Mouse (Mus musculus): ENCODE results near the gene Oprm1. TPM values are rescaled to one million over a fixed set of nuclear protein-coding genes. Genes with fewer than 3 reads are reported as not detected.

Gene Oprm1
- polyA plus RNA-seq, 1 experiment from 2014 or later, result not detected

GRCm38 (mm10) chr10:6954533-6954932, 196.2 kb downstream of the Oprm1 start:
- Histone ChIP-seq H3K9ac (no peak overlapping the region), H3K27me3 (no peaks in the 10 kb centered on the region), H3K27ac (no peak overlapping the region), H3K36me3 (no peaks in the 10 kb centered on the region), H3K4me1 (no peaks in the 10 kb centered on the region), H3K4me2 (replicated peaks) (no peak overlapping the region), H3K4me3 (no peak overlapping the region), H3K9me3 (no peaks in the 10 kb centered on the region)
- no peak for ATAC-seq (ENCODE audit: low FRiP score, low read depth)

- Histone ChIP-seq H3K9me3 (no peaks in the 10 kb centered on the region), H3K27ac (no peak overlapping the region), H3K4me2 (replicated peaks) (no peak overlapping the region), H3K36me3 (no peaks in the 10 kb centered on the region), H3K9ac (no peak overlapping the region), H3K27me3 (no peaks in the 10 kb centered on the region), H3K4me1 (no peaks in the 10 kb centered on the region), H3K4me3 (no peak overlapping the region)
- no peak for ATAC-seq (ENCODE audit: low FRiP score, low read depth)
- 89% methylated on average over 2 of the region's 2 CpGs for WGBS
Observed at GRCm38 (mm10) chr10:6956357-6956756, 198.1 kb downstream of the Oprm1 start.

GRCm38 (mm10) chr10:6958791-6959190, 200.5 kb downstream of the Oprm1 start:
- H3K9me3 ChIP-seq, result no peaks in the 10 kb centered on the region

GRCm38 (mm10) chr10:6967588-6968242, 209.4 kb downstream of the Oprm1 start:
- H3K4me3 ChIP-seq, result no peak overlapping the region
- 80% methylated on average over 8 of the region's 8 CpGs for WGBS
- no peak overlapping the region for H3K9ac ChIP-seq
- H3K4me2 ChIP-seq (replicated peaks), result no peak overlapping the region
- no peaks in the 10 kb centered on the region for H3K27me3 ChIP-seq
- no peak for ATAC-seq (ENCODE audit: low FRiP score, low read depth)
- H3K4me1 ChIP-seq, result no peaks in the 10 kb centered on the region
- no peaks in the 10 kb centered on the region for H3K9me3 ChIP-seq
- H3K27ac ChIP-seq, result no peak overlapping the region
- H3K36me3 ChIP-seq, result no peaks in the 10 kb centered on the region

More at GRCm38 (mm10) chr10:6958791-6959190, 200.5 kb downstream of the Oprm1 start:
- H3K9ac ChIP-seq, result no peak overlapping the region
- 83% methylated on average over 5 of the region's 5 CpGs for WGBS
- H3K4me1 ChIP-seq, result no peaks in the 10 kb centered on the region
- no peak overlapping the region for H3K4me3 ChIP-seq
- no peak for ATAC-seq (ENCODE audit: low FRiP score, low read depth)
- H3K27ac ChIP-seq, result no peak overlapping the region
- no peaks in the 10 kb centered on the region for H3K27me3 ChIP-seq
- no peaks in the 10 kb centered on the region for H3K36me3 ChIP-seq
- no peak overlapping the region for H3K4me2 ChIP-seq (replicated peaks)

- no peaks in the 10 kb centered on the region for H3K36me3 ChIP-seq
- no peak overlapping the region for H3K9ac ChIP-seq
- H3K4me3 ChIP-seq, result no peak overlapping the region
- H3K9me3 ChIP-seq, result no peaks in the 10 kb centered on the region
- no peaks in the 10 kb centered on the region for H3K27me3 ChIP-seq
- H3K4me1 ChIP-seq, result no peaks in the 10 kb centered on the region
- no peak for ATAC-seq (ENCODE audit: low FRiP score, low read depth)
- WGBS, result 83% methylated on average over 1 of the region's 1 CpGs
- H3K27ac ChIP-seq, result no peak overlapping the region
- H3K4me2 ChIP-seq (replicated peaks), result no peak overlapping the region
Observed at GRCm38 (mm10) chr10:6968334-6968733, 210.0 kb downstream of the Oprm1 start.

GRCm38 (mm10) chr10:6977843-6978242, 219.5 kb downstream of the Oprm1 start:
- H3K4me2 ChIP-seq (replicated peaks), result no peak overlapping the region
- H3K27ac ChIP-seq, result no peak overlapping the region
- no peak overlapping the region for H3K9ac ChIP-seq
- H3K27me3 ChIP-seq, result no peaks in the 10 kb centered on the region
- WGBS, result 73% methylated on average over 2 of the region's 2 CpGs
- no peak overlapping the region for H3K4me3 ChIP-seq
- peaks cover 7% of the 10 kb centered on the region; the same call in 1 of the 2 replicates for H3K4me1 ChIP-seq
- no peaks in the 10 kb centered on the region for H3K36me3 ChIP-seq
- no peak for ATAC-seq (ENCODE audit: low FRiP score, low read depth)
- H3K9me3 ChIP-seq, result no peaks in the 10 kb centered on the region

GRCm38 (mm10) chr10:6978733-6979132, 220.4 kb downstream of the Oprm1 start:
- Histone ChIP-seq H3K4me1 (peaks cover 7% of the 10 kb centered on the region; the same call in 1 of the 2 replicates), H3K4me3 (no peak overlapping the region)
- WGBS, result 95% methylated on average over 1 of the region's 1 CpGs

GRCm38 (mm10) chr10:6979216-6979615, 220.9 kb downstream of the Oprm1 start:
- H3K9me3 ChIP-seq, result no peaks in the 10 kb centered on the region
- WGBS, result 44% methylated on average over 7 of the region's 7 CpGs
- peaks cover 7% of the 10 kb centered on the region; the same call in 1 of the 2 replicates for H3K4me1 ChIP-seq
- no peak overlapping the region for H3K27ac ChIP-seq
- no peak overlapping the region for H3K9ac ChIP-seq
- no peaks in the 10 kb centered on the region for H3K36me3 ChIP-seq
- no peaks in the 10 kb centered on the region for H3K27me3 ChIP-seq
- H3K4me3 ChIP-seq, result no peak overlapping the region
- peak overlapping the region; percentile 19; the same call in 1 of the 2 replicates for H3K4me2 ChIP-seq (replicated peaks)
- ATAC-seq (ENCODE audit: low FRiP score, low read depth), result no peak

More at GRCm38 (mm10) chr10:6978733-6979132, 220.4 kb downstream of the Oprm1 start:
- H3K9ac ChIP-seq, result no peak overlapping the region
- H3K27ac ChIP-seq, result no peak overlapping the region
- H3K27me3 ChIP-seq, result no peaks in the 10 kb centered on the region
- H3K36me3 ChIP-seq, result no peaks in the 10 kb centered on the region
- no peaks in the 10 kb centered on the region for H3K9me3 ChIP-seq
- no peak overlapping the region for H3K4me2 ChIP-seq (replicated peaks)
- no peak for ATAC-seq (ENCODE audit: low FRiP score, low read depth)

- Histone ChIP-seq H3K9ac (peak overlapping the region; percentile 50; the same call in 1 of the 2 replicates), H3K27ac (no peak overlapping the region), H3K9me3 (no peaks in the 10 kb centered on the region), H3K4me2 (replicated peaks) (peak overlapping the region; percentile 56), H3K36me3 (no peaks in the 10 kb centered on the region), H3K27me3 (no peaks in the 10 kb centered on the region), H3K4me3 (peak overlapping the region; percentile 29), H3K4me1 (peaks cover 7% of the 10 kb centered on the region; the same call in 1 of the 2 replicates)
- no peak for ATAC-seq (ENCODE audit: low FRiP score, low read depth)
- WGBS, result 42% methylated on average over 8 of the region's 8 CpGs
Observed at GRCm38 (mm10) chr10:6979789-6980188, 221.5 kb downstream of the Oprm1 start.

- no peaks in the 10 kb centered on the region for H3K27me3 ChIP-seq
- no peak overlapping the region for H3K27ac ChIP-seq
- H3K4me1 ChIP-seq, result peaks cover 7% of the 10 kb centered on the region; the same call in 1 of the 2 replicates
- H3K9ac ChIP-seq, result peak overlapping the region; percentile 50
- H3K4me2 ChIP-seq (replicated peaks), result peak overlapping the region; percentile 56
- H3K36me3 ChIP-seq, result no peaks in the 10 kb centered on the region
- no peak for ATAC-seq (ENCODE audit: low FRiP score, low read depth)
- WGBS, result 16% methylated on average over 6 of the region's 6 CpGs
- H3K4me3 ChIP-seq, result peak overlapping the region; percentile 29
- H3K9me3 ChIP-seq, result no peaks in the 10 kb centered on the region
Observed at GRCm38 (mm10) chr10:6980236-6980635, 221.9 kb downstream of the Oprm1 start.

- Histone ChIP-seq H3K9ac (no peak overlapping the region), H3K4me2 (replicated peaks) (no peak overlapping the region), H3K9me3 (no peaks in the 10 kb centered on the region), H3K27ac (no peak overlapping the region), H3K36me3 (no peaks in the 10 kb centered on the region), H3K4me3 (no peak overlapping the region), H3K4me1 (peaks cover 10% of the 10 kb centered on the region; the same call in 1 of the 2 replicates), H3K27me3 (no peaks in the 10 kb centered on the region)
- 64% methylated on average over 2 of the region's 2 CpGs for WGBS
- no peak for ATAC-seq (ENCODE audit: low FRiP score, low read depth)
Observed at GRCm38 (mm10) chr10:6982751-6983151, 224.4 kb downstream of the Oprm1 start.

- Histone ChIP-seq H3K4me2 (replicated peaks) (no peak overlapping the region), H3K9ac (no peak overlapping the region), H3K4me3 (no peak overlapping the region), H3K4me1 (peaks cover 17% of the 10 kb centered on the region; the same call in 1 of the 2 replicates), H3K27ac (no peak overlapping the region), H3K27me3 (no peaks in the 10 kb centered on the region), H3K9me3 (no peaks in the 10 kb centered on the region), H3K36me3 (no peaks in the 10 kb centered on the region)
- ATAC-seq (ENCODE audit: low FRiP score, low read depth), result no peak
- 83% methylated on average over 2 of the region's 2 CpGs for WGBS
Observed at GRCm38 (mm10) chr10:6983431-6983830, 225.1 kb downstream of the Oprm1 start.

- Histone ChIP-seq H3K9me3 (no peaks in the 10 kb centered on the region), H3K4me1 (peaks cover 13% of the 10 kb centered on the region; the same call in 1 of the 2 replicates), H3K9ac (no peak overlapping the region), H3K27me3 (no peaks in the 10 kb centered on the region), H3K27ac (no peak overlapping the region), H3K4me3 (no peak overlapping the region), H3K4me2 (replicated peaks) (no peak overlapping the region), H3K36me3 (no peaks in the 10 kb centered on the region)
- ATAC-seq (ENCODE audit: low FRiP score, low read depth), result no peak
- WGBS, result 81% methylated on average over 4 of the region's 4 CpGs
Observed at GRCm38 (mm10) chr10:6986246-6986645, 227.9 kb downstream of the Oprm1 start.
